Mouse (Mus musculus): Measurements from ENCODE around the gene Gas7.
A peak's percentile ranks its signal among the peaks of the same experiment; 100 is the strongest.

The Gas7 gene

DNA sequence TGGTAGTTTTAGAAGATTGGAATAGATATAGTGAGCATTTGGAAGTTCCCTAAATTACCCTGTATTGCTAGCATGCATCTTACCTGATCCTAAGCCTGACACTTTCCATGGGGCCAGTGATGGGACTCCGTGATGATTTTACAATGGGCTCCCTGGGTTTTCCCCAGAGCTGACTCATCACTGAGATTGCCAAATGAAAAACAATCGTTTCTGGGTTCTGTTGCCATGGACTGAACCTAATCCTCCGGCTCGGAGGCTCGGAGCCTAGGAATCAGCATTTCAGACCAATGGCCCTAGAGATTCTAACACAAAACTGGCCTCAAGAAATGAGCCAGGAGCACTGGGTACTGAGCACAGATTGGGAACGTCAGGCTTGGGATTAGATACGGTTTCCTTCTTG, 167.1 kb downstream of the Gas7 start:
- DNase-seq (ENCODE audit: low spot score in 2 of 2), result no peak

DNA sequence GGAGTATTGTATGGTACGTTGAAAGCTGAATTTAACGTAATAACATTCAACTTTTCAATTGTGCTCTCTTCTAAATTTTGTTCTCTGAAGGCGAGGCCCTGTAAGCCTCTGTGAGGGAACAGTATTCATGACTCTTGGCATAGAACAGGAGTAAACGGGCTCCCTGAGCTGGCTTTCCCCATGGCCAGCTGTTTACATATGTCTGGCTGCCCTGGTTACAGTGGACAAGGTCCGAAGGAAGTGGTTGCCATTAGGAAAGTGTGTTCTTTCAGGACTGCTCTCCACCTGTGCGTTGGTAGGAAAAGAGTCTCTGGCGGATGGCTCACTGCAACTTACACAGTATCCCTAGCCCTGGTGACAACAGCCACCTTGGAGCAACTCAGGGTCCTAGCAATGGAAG, 171.9 kb downstream of the Gas7 start:
- no peak for DNase-seq (ENCODE audit: low spot score in 2 of 2)

GRCm38 (mm10) chr11:67628522-67628921, 173.3 kb downstream of the Gas7 start:
- DNase-seq (ENCODE audit: low spot score in 2 of 2), result no peak

GRCm38 (mm10) chr11:67632906-67633305, 177.7 kb downstream of the Gas7 start:
- DNase-seq (ENCODE audit: low spot score in 2 of 2), result no peak

DNA sequence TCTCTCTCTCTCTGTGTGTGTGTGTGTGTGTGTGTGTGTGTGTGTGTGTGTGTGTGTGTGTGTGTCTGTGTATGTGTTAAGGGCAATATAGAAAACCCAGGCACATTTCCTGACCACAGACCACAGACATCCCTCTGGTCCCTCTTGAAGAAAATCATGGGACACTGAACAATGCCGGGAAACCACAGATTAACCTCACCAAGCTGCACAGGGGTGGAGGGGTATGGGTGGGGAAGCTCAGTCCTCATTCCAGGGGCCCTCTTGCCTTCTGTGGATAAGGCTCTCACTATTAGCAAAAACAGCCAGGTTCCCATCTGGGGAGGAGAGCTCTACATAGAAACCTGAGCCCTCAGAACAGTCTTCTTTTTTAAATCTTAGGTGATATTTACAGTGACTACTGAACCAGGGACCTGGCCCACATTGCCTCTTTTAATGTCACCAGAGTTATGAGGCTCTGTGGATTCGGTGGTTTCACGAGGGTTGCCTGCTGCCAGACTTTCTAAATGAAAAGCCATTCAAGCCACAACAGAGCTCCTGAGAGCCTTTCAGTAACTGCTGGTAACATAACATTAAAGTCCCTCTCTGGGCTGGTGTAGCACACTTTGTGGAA, 178.5 kb downstream of the Gas7 start:
- no peak for DNase-seq (ENCODE audit: low spot score in 2 of 2)

GRCm38 (mm10) chr11:67636201-67636600, 181.0 kb downstream of the Gas7 start:
- DNase-seq (ENCODE audit: low spot score in 2 of 2), result no peak

- no peak for DNase-seq (ENCODE audit: low spot score in 2 of 2)
These were observed 181.8 kb downstream of the Gas7 start for GRCm38 (mm10) chr11:67636905-67637586.

GRCm38 (mm10) chr11:67638401-67638800, 183.2 kb downstream of the Gas7 start:
- DNase-seq (ENCODE audit: low spot score in 2 of 2), result no peak

DNA sequence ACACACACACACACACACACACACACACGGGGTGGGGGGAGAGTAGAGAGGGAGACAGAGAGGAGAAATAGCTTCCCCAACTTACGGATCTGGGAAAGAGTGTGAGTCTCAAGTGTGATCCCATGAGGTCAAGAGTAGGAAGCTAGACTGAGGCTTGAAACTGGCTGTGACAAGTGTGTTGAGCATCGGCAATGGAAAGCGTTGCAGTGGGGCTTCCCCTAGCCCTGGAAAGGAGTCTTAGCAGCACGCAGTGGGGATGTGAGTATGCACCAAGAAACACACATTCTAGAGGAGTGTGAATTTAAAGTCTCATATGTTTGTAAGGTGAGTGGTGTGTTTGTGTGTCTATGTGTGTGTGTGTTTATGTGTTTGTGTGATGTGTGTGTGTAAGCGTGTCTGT, 185.1 kb downstream of the Gas7 start:
- DNase-seq (ENCODE audit: low spot score in 2 of 2), result no peak

- no peak for DNase-seq (ENCODE audit: low spot score in 2 of 2)
These were observed 187.2 kb downstream of the Gas7 start for GRCm38 (mm10) chr11:67642421-67642820.

GRCm38 (mm10) chr11:67642835-67643234, 187.6 kb downstream of the Gas7 start:
- DNase-seq (ENCODE audit: low spot score in 2 of 2), result no peak

DNA sequence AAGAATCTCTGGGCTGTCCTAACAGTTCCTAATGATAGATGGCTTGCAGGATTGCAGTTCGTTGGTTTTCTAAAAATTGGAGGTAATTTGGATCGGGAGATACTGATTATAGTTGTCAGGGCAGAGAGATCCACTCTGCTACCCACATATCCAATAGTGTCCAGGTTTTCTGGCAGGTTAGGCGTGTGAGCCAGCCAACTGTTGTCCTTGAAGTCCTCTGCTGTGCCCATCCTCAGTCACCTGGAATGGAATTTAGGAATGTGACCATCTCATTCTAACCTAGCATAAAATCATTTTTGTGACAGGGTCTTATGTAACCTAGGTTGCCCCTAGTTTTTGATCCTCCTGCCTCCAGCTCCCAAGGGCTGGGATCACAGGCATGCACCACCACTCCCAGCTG, 188.2 kb downstream of the Gas7 start:
- no peak for DNase-seq (ENCODE audit: low spot score in 2 of 2)

- no peak for DNase-seq (ENCODE audit: low spot score in 2 of 2)
These were observed 189.5 kb downstream of the Gas7 start for GRCm38 (mm10) chr11:67644632-67645149.

DNA sequence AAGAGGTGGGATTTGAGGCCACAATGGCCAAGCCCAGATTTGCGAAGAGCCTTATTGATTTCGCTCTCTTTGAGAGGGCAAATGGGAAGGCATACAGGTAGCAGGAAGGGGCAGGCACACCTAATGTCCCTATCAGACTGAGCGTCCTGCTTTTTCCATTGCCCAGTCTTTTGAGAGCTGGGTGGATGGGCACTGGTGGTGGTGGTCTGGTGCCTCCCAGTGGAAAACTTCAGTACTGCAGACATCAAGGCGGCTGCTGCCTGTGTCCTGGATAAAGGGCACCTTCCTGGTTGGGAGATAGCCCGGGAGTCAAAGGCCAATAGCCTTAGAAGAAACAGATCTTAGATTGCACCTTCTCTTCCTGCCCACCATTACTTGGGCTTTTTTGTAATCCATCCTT, 192.5 kb downstream of the Gas7 start:
- peak; percentile 40 to 64 for DNase-seq (ENCODE audit: low spot score in 2 of 2)

DNA sequence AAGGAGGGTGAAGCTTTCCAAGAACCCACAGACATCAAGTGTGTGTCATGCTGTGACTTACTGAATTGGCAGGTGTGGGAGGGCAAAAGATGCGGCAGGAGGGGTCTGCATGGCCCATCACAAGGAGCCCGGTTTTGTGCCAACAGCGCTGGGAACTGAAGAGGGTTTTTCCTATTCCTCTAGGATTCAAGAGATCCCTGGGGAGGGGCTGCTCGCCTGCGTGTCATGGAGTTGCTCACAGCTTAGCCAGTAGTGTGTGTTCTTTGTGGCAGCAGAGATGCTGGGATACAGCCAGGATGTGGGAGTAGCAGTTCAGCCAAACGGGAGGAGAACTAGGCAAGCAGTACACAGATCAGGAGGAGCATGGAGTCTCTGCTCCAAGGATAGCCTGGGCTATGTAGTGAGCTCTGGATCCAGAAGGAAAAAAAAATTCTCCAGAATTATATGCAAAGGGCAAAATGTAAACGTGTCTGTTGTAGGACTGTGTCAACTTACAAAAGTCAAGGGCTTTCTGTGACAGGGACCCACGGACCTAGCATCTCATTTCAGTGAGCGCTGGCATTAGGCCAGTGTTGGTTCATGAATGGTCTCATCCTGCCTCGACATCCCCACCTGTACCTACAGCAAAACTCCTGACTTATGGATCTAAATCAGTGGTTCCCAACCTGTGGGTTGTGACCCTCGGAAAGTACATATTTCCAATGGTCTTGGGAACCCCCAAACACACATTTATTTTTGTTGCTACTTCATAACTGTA, 193.6 kb downstream of the Gas7 start:
- DNase-seq (ENCODE audit: low spot score in 2 of 2), result no peak

DNA sequence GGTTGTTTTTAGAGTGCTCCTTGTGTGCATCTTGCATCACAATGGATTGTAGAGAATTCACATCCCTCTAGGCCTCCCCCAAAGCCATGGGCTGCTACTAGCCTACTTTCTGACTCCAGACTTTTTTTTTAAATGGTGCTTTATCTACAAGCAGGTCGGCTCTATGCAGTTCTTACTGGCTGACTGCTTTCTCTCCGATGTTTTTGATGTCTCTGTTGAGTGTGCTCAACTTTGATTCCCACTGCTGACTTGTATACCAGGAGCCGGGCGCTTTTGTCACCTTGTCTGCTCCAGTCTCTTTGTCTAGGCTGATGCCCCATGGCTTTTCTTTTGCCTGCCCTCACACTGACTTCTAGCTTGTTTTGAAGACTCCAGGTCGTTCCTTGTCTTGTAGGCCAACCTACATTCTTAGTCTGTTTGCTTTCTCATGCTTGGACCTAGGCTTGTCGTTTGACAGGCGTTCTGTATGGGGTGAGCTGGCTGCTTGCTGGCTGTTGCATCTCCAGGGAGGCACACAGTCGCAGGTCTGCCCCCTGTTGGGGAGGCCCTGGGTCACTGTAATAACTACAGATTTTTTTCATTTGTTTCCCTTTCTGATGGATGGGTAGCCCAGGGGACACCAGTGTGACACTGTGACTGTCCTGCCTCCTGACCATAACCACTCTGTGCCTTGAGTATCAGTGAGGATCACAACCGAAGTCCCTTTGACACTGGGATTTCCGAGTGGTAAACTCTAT, 194.9 kb downstream of the Gas7 start:
- DNase-seq (ENCODE audit: low spot score in 2 of 2), result peak in 1 of 2 experiments; percentile 29

DNA sequence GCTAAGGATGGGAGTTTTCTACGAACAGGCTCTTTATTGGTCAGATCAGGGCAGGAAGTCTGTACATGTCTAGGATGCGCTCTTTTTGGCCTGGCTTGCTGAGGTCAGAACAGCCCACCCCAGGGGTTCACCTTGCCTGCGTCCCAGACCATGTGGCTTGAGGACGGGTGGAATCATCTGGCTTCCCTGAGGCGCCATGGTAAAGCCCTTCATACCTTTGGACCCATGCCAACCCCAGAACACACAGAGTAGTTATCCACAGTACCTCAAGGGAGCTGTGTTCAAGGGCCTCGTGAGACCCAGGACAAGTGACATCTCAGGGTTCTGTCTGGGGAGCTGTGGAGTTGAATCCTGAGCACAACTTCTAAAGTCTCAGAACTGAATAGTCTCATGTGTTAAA, 196.5 kb downstream of the Gas7 start:
- DNase-seq (ENCODE audit: low spot score in 2 of 2), result no peak

DNA sequence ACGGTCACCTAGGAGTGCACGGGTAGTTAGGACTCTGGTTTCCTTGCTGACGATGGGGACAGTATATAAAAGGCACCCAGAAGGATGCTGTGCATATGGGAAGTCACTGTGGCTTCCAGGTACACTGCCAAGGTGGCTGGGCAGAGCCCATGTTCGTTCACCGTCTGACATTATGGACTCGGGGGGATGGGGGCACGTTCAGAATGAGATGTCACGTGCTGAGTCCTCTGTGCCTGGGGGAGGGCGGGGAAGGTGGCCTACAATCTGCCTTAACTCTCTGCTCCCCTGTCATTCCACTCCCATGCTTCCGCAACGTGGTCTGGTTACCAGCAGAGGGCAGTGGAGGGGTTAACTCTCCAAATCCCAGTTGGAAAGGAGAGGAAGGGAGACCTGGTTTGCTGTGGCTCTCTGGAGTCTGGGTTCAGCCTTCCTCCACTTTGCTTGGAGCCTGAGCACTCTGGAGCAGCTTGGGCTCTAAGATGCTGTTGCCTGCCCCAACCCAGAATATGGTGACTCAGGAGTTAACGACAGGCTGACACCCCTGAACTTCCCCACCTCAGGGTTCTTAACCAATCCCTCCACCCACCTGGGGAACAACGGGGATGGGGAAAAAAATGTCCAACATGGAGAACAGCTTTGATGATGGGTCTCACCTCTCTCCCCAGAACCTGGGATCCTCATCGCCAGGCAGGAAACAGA, 197.1 kb downstream of the Gas7 start:
- no peak for DNase-seq (ENCODE audit: low spot score in 2 of 2)

- DNase-seq (ENCODE audit: low spot score in 2 of 2), result no peak
These were observed 197.6 kb downstream of the Gas7 start for GRCm38 (mm10) chr11:67652893-67653255.

GRCm38 (mm10) chr11:67653521-67654090, 198.4 kb downstream of the Gas7 start:
- DNase-seq (ENCODE audit: low spot score in 2 of 2), result no peak

DNA sequence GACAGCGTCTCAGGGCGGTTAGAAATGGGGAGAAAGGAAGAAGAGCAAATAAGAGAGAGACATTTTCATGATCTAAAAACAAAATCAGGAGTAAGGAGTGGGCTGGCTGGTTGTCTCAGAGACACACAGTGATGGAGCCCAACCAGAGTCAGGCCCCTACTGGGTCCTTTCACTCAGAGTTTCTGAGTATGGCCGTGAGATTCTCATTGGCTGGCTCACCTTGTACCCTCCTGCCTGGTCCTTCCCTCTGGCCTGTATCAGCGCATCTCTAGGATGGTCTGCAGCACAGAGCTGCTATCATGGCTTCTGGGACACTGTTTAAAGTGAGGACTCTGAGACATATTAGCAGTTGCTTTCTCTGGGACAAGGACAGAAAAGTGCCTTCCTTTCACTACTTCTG, 199.3 kb downstream of the Gas7 start:
- no peak for DNase-seq (ENCODE audit: low spot score in 2 of 2)

Measured in spleen, postnatal 10 days (tissue).